Mouse (Mus musculus) MEL-GATA-1-ER (cell line): Measurements from ENCODE around the gene Psat1.
A peak's percentile ranks its signal among the peaks of the same experiment; 100 is the strongest.

Source experiments
- DNase-seq: peaks from one replicate; pipeline ENCODE4 v3.0.0-alpha.2; 2012; ENCODE audit warnings: low read depth; ENCODE audit errors: extremely low read depth

Gene Psat1

GRCm38 (mm10) chr19:15947237-15947636 lies at the start of gene Psat1:
TSS of gene Psat1 (minus strand) at chr19:15947337.
- no peak for DNase-seq

GRCm38 (mm10) chr19:15990102-15990501 lies 43.0 kb upstream of the Psat1 start:
- DNase-seq = no peak

DNA sequence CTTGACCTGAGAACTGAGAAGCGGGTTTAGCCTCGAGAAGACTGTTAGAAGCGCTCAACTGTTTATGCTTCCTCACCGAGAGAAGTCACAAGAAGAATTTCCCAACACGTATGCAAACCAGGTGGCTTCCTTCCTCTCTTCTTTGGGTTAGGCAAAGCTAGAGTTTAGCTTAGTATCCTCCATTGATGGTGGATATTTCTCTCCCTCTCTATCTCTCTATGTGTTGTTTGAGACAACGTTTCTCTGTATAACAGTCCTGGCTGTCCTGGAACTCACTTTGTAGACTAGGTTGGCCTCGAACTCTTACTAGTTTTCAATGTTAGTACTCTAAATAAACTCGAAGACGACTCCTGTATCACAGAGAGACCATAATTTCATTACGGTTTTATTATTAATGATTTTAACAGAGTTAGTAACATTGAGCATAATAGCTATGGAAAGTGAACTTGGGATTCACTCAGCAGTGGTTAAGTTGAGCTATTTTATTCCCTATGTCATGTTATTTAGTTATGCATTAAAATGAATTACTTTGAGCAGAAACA lies 38.1 kb upstream of the Psat1 start:
- DNase-seq = no peak

- peak; percentile 70 for DNase-seq
Measured at GRCm38 (mm10) chr19:15984449-15985171, 37.5 kb upstream of the Psat1 start, which contains the start of gene Cep78. TSS of gene Cep78 (minus strand) at chr19:15984989.

- DNase-seq = no peak
Measured at GRCm38 (mm10) chr19:15983739-15984344, 36.7 kb upstream of the Psat1 start.

DNA sequence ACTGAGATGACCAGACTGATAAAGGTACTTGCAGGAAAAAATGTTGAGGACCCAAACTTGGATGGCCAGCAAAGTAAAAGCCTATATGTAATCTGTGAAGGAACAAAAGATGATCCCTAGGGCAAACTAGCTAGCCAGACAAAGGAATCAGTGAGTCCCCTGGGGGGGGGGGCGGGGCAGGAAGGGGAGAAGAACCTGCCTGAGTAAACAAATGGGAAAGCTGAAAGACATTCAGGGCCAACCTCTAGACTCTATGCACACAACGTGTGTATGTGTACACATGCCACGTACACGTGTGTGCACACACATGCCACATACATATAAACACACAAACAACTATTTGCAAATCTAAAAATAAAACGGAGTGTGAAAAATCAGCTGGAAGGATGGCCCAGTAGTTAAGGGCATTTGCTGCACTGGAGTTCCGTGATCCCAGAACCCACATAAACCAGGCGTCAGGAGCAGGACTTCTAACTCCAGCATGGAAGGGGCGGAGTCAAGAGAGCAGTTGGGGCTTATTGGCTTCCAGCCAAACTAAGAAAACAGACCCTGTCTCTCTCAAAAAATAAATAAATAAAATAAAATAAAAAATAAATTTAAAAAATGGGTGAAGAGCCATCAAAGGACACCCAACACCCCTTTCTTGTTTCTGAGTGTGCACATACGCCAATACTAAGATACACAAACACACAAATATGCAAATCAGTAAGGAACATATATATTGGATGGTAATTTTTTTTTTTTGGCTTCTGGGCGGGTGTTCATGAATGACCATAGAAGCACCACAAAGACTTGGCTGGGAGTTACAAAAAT lies 36.0 kb upstream of the Psat1 start:
- peak; percentile 30 for DNase-seq

DNA sequence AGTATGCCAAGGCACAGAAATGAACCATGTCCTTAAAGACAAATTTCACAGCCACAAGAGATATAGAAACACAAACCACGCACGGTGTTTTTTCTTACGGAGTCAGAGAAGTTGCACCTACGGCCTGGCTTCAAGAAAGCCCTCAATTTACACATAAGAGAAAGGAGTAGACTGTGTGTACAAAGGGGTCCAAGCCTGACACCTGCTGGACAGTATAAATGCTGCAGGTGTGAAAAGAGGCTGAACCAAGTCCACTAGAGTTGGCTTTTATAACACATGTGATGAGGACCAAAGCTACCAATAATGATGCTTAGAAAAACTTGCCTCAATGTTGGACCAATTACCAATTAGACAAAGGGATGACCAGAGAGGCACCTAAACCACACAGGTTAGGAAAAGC lies 34.7 kb upstream of the Psat1 start:
- DNase-seq = peak; percentile 51

GRCm38 (mm10) chr19:15973365-15973764 lies 26.2 kb upstream of the Psat1 start:
- DNase-seq = no peak

GRCm38 (mm10) chr19:15965082-15965481 lies 17.9 kb upstream of the Psat1 start:
- peak; percentile 20 for DNase-seq

- DNase-seq = no peak
Measured at GRCm38 (mm10) chr19:15964533-15964932, 17.4 kb upstream of the Psat1 start.

DNA sequence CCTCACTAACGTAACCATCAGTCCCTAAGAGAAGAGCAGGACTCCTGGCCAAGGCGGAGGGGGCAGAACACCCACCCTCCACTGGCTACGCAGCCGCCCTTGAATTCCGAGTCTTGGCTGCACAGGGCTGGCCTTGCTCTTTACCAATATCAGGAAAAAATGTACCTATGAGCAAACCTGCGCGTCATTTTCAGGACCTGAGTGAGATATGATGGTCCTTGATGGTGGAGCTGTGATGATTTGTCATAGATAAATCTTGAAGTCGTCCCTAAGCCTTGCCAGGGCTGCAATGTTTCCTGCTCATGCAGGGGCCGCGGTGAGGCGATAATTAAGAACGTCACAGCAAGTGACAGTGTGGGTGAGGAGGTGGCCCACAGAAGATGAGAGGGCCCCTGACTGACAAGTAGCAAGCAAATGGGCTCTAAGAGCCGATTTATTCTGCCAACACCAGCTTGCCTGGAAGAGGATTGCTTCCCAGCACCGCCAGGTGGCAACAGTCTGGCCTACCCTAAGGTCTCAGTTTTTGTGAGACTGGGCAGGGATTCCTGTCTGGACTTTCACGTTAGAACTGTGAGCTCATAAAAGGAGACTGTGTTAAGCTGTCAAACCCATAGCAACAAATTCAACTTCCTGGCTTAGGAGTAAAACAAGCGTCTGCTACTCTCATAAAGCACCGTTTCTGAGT lies 16.0 kb upstream of the Psat1 start:
- no peak for DNase-seq

DNA sequence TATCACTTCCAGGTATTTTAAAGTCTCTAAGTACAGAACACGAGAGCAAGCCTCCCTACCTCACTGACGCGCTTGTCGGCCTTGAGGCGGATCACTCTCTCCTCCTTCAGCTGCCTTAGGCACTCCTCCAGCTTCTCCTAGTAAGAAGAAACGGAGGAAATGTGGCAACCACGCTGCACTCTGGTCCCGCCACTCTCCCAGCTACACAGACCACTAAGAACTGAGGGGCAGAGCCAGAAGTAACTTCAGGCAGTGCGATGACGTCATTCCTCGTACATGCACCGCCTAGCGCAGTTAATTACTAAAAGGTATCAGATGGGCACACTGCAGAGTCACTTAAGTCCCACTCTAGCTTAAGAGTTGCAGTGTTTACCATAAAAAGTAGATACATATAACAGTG lies 15.2 kb upstream of the Psat1 start:
- no peak for DNase-seq

DNA sequence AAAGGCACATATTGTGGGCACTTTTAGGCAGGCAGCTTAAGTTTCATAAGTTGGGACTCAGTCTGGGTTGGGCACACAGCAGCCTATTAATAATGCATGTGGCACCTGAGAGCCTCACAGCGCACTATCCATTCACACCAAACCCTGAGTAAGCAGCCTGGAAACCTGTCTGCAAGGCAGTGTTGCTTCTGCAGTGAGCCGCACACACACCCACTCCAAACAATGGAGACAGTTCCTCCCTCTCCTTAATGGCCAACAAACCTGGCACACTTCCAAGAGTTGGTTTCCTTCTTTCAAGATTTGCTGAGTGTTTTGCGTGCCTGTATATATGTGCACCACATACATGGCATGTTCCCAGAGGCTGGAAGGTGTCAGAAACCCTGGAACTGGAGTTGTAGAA lies 3.1 kb upstream of the Psat1 start:
- no peak for DNase-seq

DNA sequence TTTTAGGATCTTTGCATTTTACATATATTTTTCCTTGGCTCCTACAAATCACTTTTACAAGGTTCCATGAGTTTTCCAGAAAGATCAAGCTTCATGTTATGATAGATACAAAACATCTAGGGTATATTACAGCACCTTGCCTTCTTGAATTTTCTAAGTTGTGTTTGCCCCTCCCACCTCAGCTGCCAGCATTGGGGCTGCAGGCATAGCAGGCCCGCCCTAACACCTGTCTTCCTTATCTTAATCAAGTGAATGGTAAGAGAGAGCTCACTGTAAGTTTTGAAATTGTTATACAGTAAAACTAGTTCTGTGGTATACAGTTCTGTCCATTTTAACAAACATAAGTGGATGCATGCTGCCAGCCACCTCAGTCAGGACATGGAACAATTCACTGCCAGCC lies 1.7 kb upstream of the Psat1 start:
- no peak for DNase-seq

GRCm38 (mm10) chr19:15948426-15948825 lies 1.3 kb upstream of the Psat1 start:
- DNase-seq = no peak

GRCm38 (mm10) chr19:15946663-15947062 lies 474 bp downstream of the Psat1 start:
- no peak for DNase-seq

DNA sequence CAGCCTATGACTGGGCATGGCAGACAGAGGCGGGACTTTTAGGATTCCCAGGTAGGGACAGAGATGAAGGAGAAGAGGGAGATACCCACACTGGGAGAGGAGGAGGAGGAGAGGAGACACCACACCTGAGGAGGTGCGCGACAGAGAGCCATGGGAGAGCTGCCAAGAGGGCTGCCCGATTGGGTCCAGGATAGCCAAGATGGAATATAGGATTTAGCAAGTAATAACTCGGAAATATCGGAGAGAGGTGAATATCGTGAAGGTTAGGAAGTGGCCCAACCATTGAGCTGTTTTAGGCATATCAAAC lies 4.1 kb downstream of the Psat1 start:
- no peak for DNase-seq

DNA sequence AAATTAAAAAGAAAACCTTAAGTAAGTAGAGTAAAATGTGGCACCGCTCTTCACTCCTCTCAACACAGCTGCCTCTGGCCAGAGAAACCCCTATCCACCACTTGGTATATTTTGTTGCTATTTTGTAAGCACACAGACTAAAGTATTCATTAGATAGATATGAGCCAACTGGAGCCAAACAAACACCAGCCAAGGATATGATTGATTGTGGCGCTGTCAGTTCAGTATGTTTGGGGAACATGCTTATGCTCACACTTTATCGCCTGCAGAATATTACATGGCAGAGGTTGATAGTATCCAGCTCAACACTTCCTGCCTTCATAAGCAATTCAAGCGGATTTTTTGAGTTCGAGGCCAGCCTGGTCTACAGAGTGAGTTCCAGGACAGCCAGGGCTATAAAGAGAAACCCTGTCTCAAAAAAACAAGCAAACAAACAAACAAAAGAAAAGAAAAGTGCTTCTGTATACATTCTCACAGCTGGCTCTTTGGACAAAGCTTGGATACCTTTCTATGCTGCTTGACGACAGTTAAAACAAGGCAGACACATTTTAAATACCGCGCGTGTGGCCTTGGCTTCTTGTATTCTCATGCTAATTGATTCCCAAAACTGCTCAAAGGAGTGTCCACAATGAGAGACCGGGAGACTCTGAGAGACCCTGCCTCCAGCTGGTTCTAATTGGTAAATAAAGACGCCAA lies 4.6 kb downstream of the Psat1 start:
- DNase-seq = no peak

DNA sequence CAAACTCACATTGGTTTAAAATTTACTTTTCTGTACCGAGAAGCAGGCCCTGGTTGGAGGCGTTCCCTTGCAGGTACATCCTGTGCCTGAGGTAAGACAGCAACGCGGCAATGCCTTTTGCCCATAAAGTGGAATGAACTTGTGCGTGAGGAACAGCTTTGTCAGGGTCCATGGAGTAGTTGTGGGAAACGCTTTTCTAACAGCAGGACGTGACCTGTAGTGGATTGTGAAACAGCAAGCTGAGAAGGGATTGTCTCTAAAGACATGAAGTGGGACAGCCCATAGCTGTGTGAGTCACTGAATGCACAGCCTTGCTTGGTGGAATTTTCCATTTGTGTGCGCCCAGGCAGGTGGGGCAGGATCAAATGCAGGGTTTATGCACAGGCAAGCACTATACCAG lies 5.7 kb downstream of the Psat1 start:
- DNase-seq = no peak

- peak; percentile 79 for DNase-seq
Measured at GRCm38 (mm10) chr19:15925719-15926045, 21.5 kb downstream of the Psat1 start.
